Mouse (Mus musculus) spleen, adult 2 months (tissue): ENCODE measurements around the gene Clca2. TPM values are rescaled to one million over a fixed set of nuclear protein-coding genes. Genes with fewer than 3 reads are reported as not detected.

Experiments
- DNase-seq, 2 experiments: peaks; one replicate each; pipeline versions ENCODE4 v3.0.0 to v3.0.0-alpha.2; 2012 to 2021; ENCODE audit warnings: low spot score in 2 of 2, low read depth in 1 of 2
- H3K27ac ChIP-seq: fragments of 200-500 bp; 2 replicates; pipeline ENCODE4 v1.5.1; 2012; ENCODE audit warnings: low read length, inconsistent platforms; ENCODE audit not compliant: insufficient read depth
- H3K27me3 ChIP-seq: fragments of 200-500 bp; 2 replicates; pipeline ENCODE4 v1.6.1; 2012; ENCODE audit warnings: mild to moderate bottlenecking, moderate library complexity, low read length, inconsistent platforms; ENCODE audit not compliant: control insufficient read depth, insufficient read depth
- H3K36me3 ChIP-seq: fragments of 200-500 bp; 2 replicates; pipeline ENCODE4 v1.6.1; 2012; ENCODE audit warnings: mild to moderate bottlenecking, low read length, inconsistent platforms; ENCODE audit not compliant: control insufficient read depth, insufficient read depth
- H3K4me1 ChIP-seq: fragments of 200-500 bp; 2 replicates; pipeline ENCODE4 v1.6.1; 2011; ENCODE audit warnings: inconsistent platforms; ENCODE audit not compliant: control insufficient read depth, insufficient read depth, insufficient read length
- H3K4me3 ChIP-seq: fragments of 200-500 bp; 2 replicates; pipeline ENCODE4 v1.5.1; 2011; ENCODE audit warnings: mild to moderate bottlenecking, inconsistent platforms; ENCODE audit not compliant: insufficient read depth, insufficient read length; ENCODE audit errors: extremely low read depth
- CTCF ChIP-seq: fragments of 200-500 bp; IDR thresholded peaks from 2 replicates; pipeline ENCODE4 v1.5.1; 2011; ENCODE audit warnings: mild to moderate bottlenecking, inconsistent platforms; ENCODE audit not compliant: insufficient read depth, insufficient read length, insufficient replicate concordance; ENCODE audit errors: extremely low read depth
- POLR2A ChIP-seq: fragments of 200-500 bp; IDR thresholded peaks from 2 replicates; pipeline ENCODE4 v1.6.1; 2011; ENCODE audit warnings: low read depth, low read length, inconsistent platforms
- WGBS: fragments of 180-500 bp; shearing (Covaris S2); methylation state at CpG from one replicate; pipeline ENCODE4 v1.1.7; 2018; 5-methylcytosine and 5-hydroxymethylcytosine counted together
- polyA plus RNA-seq: library from polyadenylated mRNA; depleted of rRNA; stranded (reverse); fragments of >200 nt; gene quantifications from 2 replicates; pipeline ENCODE4 v1.2.3, GENCODE M21; 2012; rRNA removed

The Clca2 gene
- polyA plus RNA-seq, 1 experiment: 0.14 TPM

GRCm38 (mm10) chr3:145049820-145050219 is 49.4 kb downstream of the Clca2 start:
- 23% methylated on average over 3 of the region's 3 CpGs for WGBS
- Histone ChIP-seq H3K27me3 (no peaks in the 10 kb centered on the region), H3K27ac (no peak overlapping the region), H3K36me3 (no peaks in the 10 kb centered on the region), H3K4me3 (no peak overlapping the region), H3K4me1 (no peaks in the 10 kb centered on the region)
- no peak for TF ChIP-seq POLR2A
- TF ChIP-seq CTCF: no peak
- DNase-seq: no peak

GRCm38 (mm10) chr3:145038813-145039212 is 60.4 kb downstream of the Clca2 start:
- TF ChIP-seq POLR2A (no peak), CTCF (no peak)
- WGBS: 64% methylated on average over 3 of the region's 3 CpGs
- H3K4me3 ChIP-seq: no peak overlapping the region
- DNase-seq: no peak
- no peak overlapping the region for H3K27ac ChIP-seq
- no peaks in the 10 kb centered on the region for H3K36me3 ChIP-seq
- H3K27me3 ChIP-seq: no peaks in the 10 kb centered on the region
- no peaks in the 10 kb centered on the region for H3K4me1 ChIP-seq

DNA sequence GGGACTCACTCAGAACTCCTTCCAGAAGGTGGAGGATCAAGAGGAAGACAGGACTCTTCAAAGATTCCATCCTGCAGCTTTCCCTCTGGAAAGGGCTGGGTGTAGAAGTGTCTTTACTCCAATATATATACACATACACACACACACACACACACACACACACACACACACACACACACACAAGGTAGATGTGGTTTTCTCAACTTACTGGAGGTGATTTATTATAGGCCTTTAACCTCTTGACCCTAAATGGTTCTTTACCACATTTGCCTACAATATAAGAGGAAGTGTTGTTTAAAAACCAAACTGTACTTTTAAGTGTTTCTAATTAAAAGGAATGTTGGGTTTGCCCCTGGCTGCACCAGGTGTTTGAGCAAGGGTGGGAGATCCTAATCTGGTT is 66.6 kb downstream of the Clca2 start, which contains the start of gene Clca1:
Gene Clca1 (minus strand): TSS at position 101 of the 400 bp plus-strand sequence.
- no peak within 1 kb of the TSS for H3K4me3 ChIP-seq
- no peak for DNase-seq
- H3K27ac ChIP-seq: no peak within 1 kb of the TSS
- H3K36me3 ChIP-seq: no peaks in the 10 kb centered on the region
- no peak for TF ChIP-seq CTCF
- TF ChIP-seq POLR2A: no peak
- H3K4me1 ChIP-seq: no peaks in the 10 kb centered on the region
- no peaks in the 10 kb centered on the region for H3K27me3 ChIP-seq

- DNase-seq: no peak
- no peaks in the 10 kb centered on the region for H3K4me1 ChIP-seq
- no peak overlapping the region for H3K27ac ChIP-seq
- WGBS: 83% methylated on average over 3 of the region's 3 CpGs
- no peak for TF ChIP-seq CTCF
- no peak for TF ChIP-seq POLR2A
- no peak overlapping the region for H3K4me3 ChIP-seq
- no peaks in the 10 kb centered on the region for H3K27me3 ChIP-seq
- no peaks in the 10 kb centered on the region for H3K36me3 ChIP-seq
These were observed 71.2 kb downstream of the Clca2 start for GRCm38 (mm10) chr3:145028036-145028435.

- WGBS: 32% methylated on average over 3 of the region's 3 CpGs
- H3K4me1 ChIP-seq: no peaks in the 10 kb centered on the region
- no peak overlapping the region for H3K27ac ChIP-seq
- no peaks in the 10 kb centered on the region for H3K36me3 ChIP-seq
- no peak overlapping the region for H3K4me3 ChIP-seq
- DNase-seq: no peak
- no peaks in the 10 kb centered on the region for H3K27me3 ChIP-seq
- TF ChIP-seq CTCF: peak; percentile 58; the same call in 1 of the 2 replicates
- TF ChIP-seq POLR2A: no peak
These were observed 72.5 kb downstream of the Clca2 start for GRCm38 (mm10) chr3:145026750-145027149.

Other genes with a start within 250 kb of the Clca2 start
- not detected in 2 replicates for gene Clca4b, start 166.9 kb downstream of the Clca2 start, polyA plus RNA-seq
- gene Clca4a, start 124.4 kb downstream of the Clca2 start, polyA plus RNA-seq: not detected in 2 replicates
- gene Clca1, start 66.7 kb downstream of the Clca2 start, polyA plus RNA-seq: 0.02 TPM in 1 of 2 replicates, not detected in the other
- 0.94 and 1.4 TPM in 2 replicates for gene Odf2l, start 19.1 kb upstream of the Clca2 start, polyA plus RNA-seq
- gene Col24a1, start 193.0 kb upstream of the Clca2 start, polyA plus RNA-seq: not detected in 2 replicates